Mouse (Mus musculus) right cerebral cortex, postnatal 4 days (tissue): ENCODE measurements around the gene Bbc3.

ENCODE experiments used
- DNase-seq: peaks from one replicate; pipeline ENCODE4 v3.0.0-alpha.2; 2022

Bbc3 gene

GRCm38 (mm10) chr7:16319216-16319615 is 11.0 kb downstream of the Bbc3 start:
- no peak for DNase-seq

- DNase-seq: no peak
Measured at GRCm38 (mm10) chr7:16320479-16320878, 12.3 kb downstream of the Bbc3 start.

DNA sequence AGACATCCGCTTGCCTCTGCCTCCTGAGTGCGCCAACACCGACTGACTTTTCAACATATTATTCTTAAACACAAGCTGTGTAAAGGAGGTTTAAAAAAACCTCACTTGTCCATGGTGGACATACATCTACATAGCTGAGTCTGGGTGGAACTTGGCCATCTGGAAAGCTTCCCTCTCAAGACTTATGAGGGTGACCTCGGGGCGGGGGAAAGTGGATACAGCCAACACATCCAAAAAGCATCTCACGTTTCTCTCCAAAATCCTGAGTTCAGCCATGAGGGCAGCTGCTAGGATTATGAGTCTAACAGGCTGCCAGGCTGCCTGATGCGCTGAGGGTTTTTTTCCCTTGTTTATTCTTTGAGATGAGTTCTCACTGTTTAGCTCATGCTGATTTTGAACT is 16.5 kb downstream of the Bbc3 start:
- no peak for DNase-seq

GRCm38 (mm10) chr7:16325920-16326606 is 17.9 kb downstream of the Bbc3 start:
- DNase-seq: no peak

- no peak for DNase-seq
Measured at GRCm38 (mm10) chr7:16326607-16326971, 18.4 kb downstream of the Bbc3 start.

- DNase-seq: no peak
Measured at GRCm38 (mm10) chr7:16329146-16329545, 21.0 kb downstream of the Bbc3 start.

GRCm38 (mm10) chr7:16337733-16338132 is 29.5 kb downstream of the Bbc3 start:
- DNase-seq: no peak

GRCm38 (mm10) chr7:16344598-16344997 is 36.4 kb downstream of the Bbc3 start:
- no peak for DNase-seq

DNA sequence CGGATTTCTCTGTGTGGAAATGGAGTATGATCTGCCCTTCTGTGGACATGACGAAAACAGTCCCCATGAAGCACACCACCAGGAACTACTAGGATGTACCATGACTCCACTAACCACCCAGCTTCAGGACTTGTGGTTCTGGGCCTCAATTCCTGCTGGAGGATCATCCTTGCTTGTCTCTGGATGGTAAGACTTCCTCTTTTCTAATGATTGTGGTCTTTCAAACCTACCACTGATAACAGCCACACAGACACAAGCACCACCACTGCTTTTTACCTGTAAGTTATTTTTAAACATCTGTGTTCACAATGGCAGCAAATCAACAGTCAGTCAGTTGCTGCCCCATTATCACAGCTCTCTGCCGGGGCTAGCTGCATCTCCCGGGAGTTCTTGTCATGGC is 37.1 kb downstream of the Bbc3 start:
- DNase-seq: no peak

GRCm38 (mm10) chr7:16349999-16350398 is 41.8 kb downstream of the Bbc3 start:
- DNase-seq: no peak

DNA sequence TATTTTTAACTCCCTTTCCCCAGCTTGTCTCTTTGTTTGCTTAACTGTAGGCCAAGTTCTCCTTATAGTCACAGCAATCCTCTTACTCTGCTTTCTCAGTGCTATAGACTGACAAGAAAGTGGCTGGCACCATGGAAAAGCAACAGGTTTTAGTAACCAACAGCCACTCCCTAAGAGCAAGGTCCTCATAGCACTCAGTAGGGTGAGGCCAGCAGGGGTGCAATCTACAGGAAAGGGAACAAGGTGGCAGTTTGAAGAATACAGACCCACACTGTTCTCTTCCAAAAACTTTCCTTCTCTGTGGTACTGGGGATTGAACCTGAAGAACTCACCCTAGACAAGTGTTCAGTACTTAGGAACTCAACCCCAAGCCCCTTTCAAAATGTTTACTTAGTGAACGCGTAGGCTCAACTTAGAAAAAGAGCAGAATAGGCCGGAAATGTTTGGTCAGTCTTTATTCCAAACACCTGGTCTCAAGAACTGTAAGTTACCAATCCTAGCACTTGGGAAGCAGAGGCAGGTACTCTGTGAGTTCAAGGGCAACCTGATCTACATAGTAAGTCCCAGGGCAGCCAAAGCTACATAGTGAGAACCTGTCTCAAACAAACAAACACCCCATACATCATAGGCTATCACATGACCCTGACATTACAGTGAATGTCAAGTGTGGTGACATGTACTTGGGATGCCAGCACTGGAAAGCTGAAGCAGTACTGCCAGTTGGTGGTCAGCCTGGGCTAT is 47.8 kb downstream of the Bbc3 start:
- no peak for DNase-seq

- no peak for DNase-seq
Measured at GRCm38 (mm10) chr7:16357602-16358001, 49.4 kb downstream of the Bbc3 start.

DNA sequence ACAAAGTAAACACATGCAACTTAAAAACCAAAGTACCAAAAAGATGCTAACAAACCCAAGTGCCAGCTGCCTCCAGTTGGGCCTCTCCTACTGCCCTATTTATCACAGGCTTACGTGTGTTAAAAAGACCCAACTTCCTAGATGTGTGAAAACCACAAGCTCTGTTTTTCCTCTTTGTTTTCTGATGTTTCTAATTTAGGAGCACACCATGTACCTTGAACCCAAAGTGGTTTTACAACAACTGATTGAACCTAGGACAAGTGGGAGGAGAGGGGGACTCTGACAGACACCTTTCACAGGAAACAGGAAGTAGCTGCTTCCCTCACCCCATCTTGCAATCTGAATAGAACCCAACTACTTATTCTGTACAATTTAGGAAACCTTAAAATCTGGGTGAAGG is 56.1 kb downstream of the Bbc3 start:
- DNase-seq: no peak

- no peak for DNase-seq
Measured at GRCm38 (mm10) chr7:16364901-16365500, 56.8 kb downstream of the Bbc3 start.

- no peak for DNase-seq
Measured at GRCm38 (mm10) chr7:16366133-16366646, 58.0 kb downstream of the Bbc3 start.

- DNase-seq: no peak
Measured at GRCm38 (mm10) chr7:16366669-16367068, 58.5 kb downstream of the Bbc3 start.
